Mouse (Mus musculus) midbrain, postnatal 0 days (tissue): ENCODE data around the gene Fyn. TPM values are rescaled to one million over a fixed set of nuclear protein-coding genes. Genes with fewer than 3 reads are reported as not detected.

ENCODE experiments used
- ATAC-seq: fragments of 200-750 bp; cut with Nextera tagmentation; 2 replicates; pipeline ENCODE4 v1.8.0; 2017; ENCODE audit warnings: moderate number of reproducible peaks, mild to moderate bottlenecking, moderate TSS enrichment, moderate library complexity; ENCODE audit not compliant: low FRiP score
- DNase-seq: peaks from one replicate; pipeline ENCODE4 v3.0.0-alpha.2; 2015; ENCODE audit warnings: low spot score
- H3K27ac ChIP-seq: fragments of 300-500 bp; sonication (generic); 2 replicates; pipeline ENCODE4 v1.5.1; 2014; ENCODE audit warnings: low read depth, mild to moderate bottlenecking, low read length, mixed read lengths
- H3K27me3 ChIP-seq: fragments of 300-500 bp; sonication (generic); 2 replicates; pipeline ENCODE4 v1.6.1; 2014; ENCODE audit warnings: low read length, control low read depth, mixed read lengths; ENCODE audit not compliant: insufficient read depth
- H3K36me3 ChIP-seq: fragments of 300-500 bp; sonication (generic); 2 replicates; pipeline ENCODE4 v1.6.1; 2014; ENCODE audit warnings: low read length, control low read depth, mixed read lengths; ENCODE audit not compliant: insufficient read depth
- H3K4me1 ChIP-seq: fragments of 300-500 bp; sonication (generic); 2 replicates; pipeline ENCODE4 v1.6.1; 2014; ENCODE audit warnings: mild to moderate bottlenecking, control low read depth, antibody characterized with exemption, low read length, mixed read lengths; ENCODE audit not compliant: insufficient read depth
- H3K4me2 ChIP-seq: fragments of 300-500 bp; sonication (generic); 2 replicates; pipeline ENCODE4 v1.6.1; 2014; ENCODE audit warnings: low read depth, mild to moderate bottlenecking, low read length, mixed read lengths; ENCODE audit not compliant: poor library complexity, severe bottlenecking
- H3K4me3 ChIP-seq: fragments of 300-500 bp; sonication (generic); 2 replicates; pipeline ENCODE4 v1.5.1; 2014; ENCODE audit warnings: low read depth, mild to moderate bottlenecking, low read length, moderate library complexity
- H3K9ac ChIP-seq: fragments of 300-500 bp; sonication (generic); replicated peaks from 2 replicates; pipeline ENCODE4 v1.6.1; 2014; ENCODE audit warnings: mild to moderate bottlenecking, low read length, moderate library complexity, mixed read lengths; ENCODE audit not compliant: poor library complexity, severe bottlenecking
- H3K9me3 ChIP-seq: fragments of 300-500 bp; sonication (generic); 2 replicates; pipeline ENCODE4 v1.6.1; 2016; ENCODE audit warnings: low read length, control low read depth
- CTCF ChIP-seq: IDR thresholded peaks from 2 replicates; pipeline ENCODE4 v1.5.1; 2016; ENCODE audit warnings: antibody characterized with exemption, mild to moderate bottlenecking
- WGBS: fragments of 180-500 bp; shearing (Covaris S2); extraction: QIAGEN DNeasy Blood & Tissue Kit; methylation state at CpG from one replicate; pipeline ENCODE4 v1.1.7; 2014; 5-methylcytosine and 5-hydroxymethylcytosine counted together
- polyA plus RNA-seq: library from polyadenylated mRNA; unstranded; fragments of >200 nt; fragmentation: Nextera tagmentation; extraction: Ambion mirVana; gene quantifications from 2 replicates; pipeline ENCODE4 v1.2.1, GENCODE M21; 2015
- total RNA-seq: library from RNA; depleted of rRNA; stranded (reverse); fragments of >200 nt; gene quantifications from 2 replicates; pipeline ENCODE4 v1.2.3, GENCODE M21; 2014

The Fyn gene
- total and polyA plus RNA-seq, 2 experiments from 2014 or later, result 82.9 to 121 TPM

- no peak overlapping the region for H3K4me2 ChIP-seq
- H3K9me3 ChIP-seq, result no peaks in the 10 kb centered on the region
- no peak for ATAC-seq
- 0 out of 2 replicates have a peak overlapping the region, but pooled peaks have one; percentile 0 for H3K9ac ChIP-seq
- H3K27ac ChIP-seq, result peak overlapping the region; percentile 52
- H3K4me1 ChIP-seq, result peaks cover 28% of the 10 kb centered on the region
- no peak overlapping the region for H3K4me3 ChIP-seq
- H3K27me3 ChIP-seq, result no peaks in the 10 kb centered on the region
- 23% methylated on average over 7 of the region's 7 CpGs for WGBS
- TF ChIP-seq CTCF, result no peak
- peak; percentile 43 for DNase-seq
- H3K36me3 ChIP-seq, result no peaks in the 10 kb centered on the region
Measured at GRCm38 (mm10) chr10:39498641-39499040, 130.0 kb downstream of the Fyn start.

- Histone ChIP-seq H3K36me3 (no peaks in the 10 kb centered on the region), H3K9me3 (no peaks in the 10 kb centered on the region), H3K4me1 (peaks cover 33% of the 10 kb centered on the region), H3K4me3 (no peak overlapping the region), H3K27ac (peak overlapping the region; percentile 71), H3K9ac (no peak overlapping the region; the same call in 1 of the 2 replicates), H3K4me2 (peak overlapping the region; percentile 22), H3K27me3 (no peaks in the 10 kb centered on the region)
- ATAC-seq, result no peak
- peak; percentile 59 for DNase-seq
- WGBS, result 35% methylated on average over 10 of the region's 10 CpGs
- TF ChIP-seq CTCF, result no peak
Measured at GRCm38 (mm10) chr10:39501571-39501970, 132.9 kb downstream of the Fyn start.

- H3K9ac ChIP-seq, result no peak overlapping the region
- no peak overlapping the region for H3K4me2 ChIP-seq
- DNase-seq (peak; percentile 92), ATAC-seq (peak; percentile 10)
- peak overlapping the region; percentile 71 for H3K27ac ChIP-seq
- no peaks in the 10 kb centered on the region for H3K9me3 ChIP-seq
- 56% methylated on average over 13 of the region's 13 CpGs for WGBS
- peaks cover 33% of the 10 kb centered on the region for H3K4me1 ChIP-seq
- no peak for TF ChIP-seq CTCF
- H3K36me3 ChIP-seq, result no peaks in the 10 kb centered on the region
- H3K4me3 ChIP-seq, result no peak overlapping the region
- H3K27me3 ChIP-seq, result no peaks in the 10 kb centered on the region
Measured at GRCm38 (mm10) chr10:39501977-39502706, 133.5 kb downstream of the Fyn start.

- ATAC-seq (no peak), DNase-seq (no peak)
- Histone ChIP-seq H3K27ac (no peak overlapping the region), H3K4me3 (no peak overlapping the region), H3K9ac (no peak overlapping the region), H3K9me3 (no peaks in the 10 kb centered on the region), H3K4me1 (peaks cover 21% of the 10 kb centered on the region), H3K27me3 (no peaks in the 10 kb centered on the region), H3K4me2 (no peak overlapping the region), H3K36me3 (no peaks in the 10 kb centered on the region)
- 84% methylated on average over 5 of the region's 5 CpGs for WGBS
- TF ChIP-seq CTCF, result no peak
Measured at GRCm38 (mm10) chr10:39503331-39503730, 134.7 kb downstream of the Fyn start.

GRCm38 (mm10) chr10:39505007-39505406 lies 136.4 kb downstream of the Fyn start:
- DNase-seq (peak; percentile 78), ATAC-seq (no peak)
- no peak overlapping the region for H3K4me3 ChIP-seq
- H3K4me1 ChIP-seq, result peaks cover 15% of the 10 kb centered on the region
- TF ChIP-seq CTCF, result no peak
- no peak overlapping the region for H3K4me2 ChIP-seq
- 23% methylated on average over 9 of the region's 9 CpGs for WGBS
- no peaks in the 10 kb centered on the region for H3K36me3 ChIP-seq
- H3K27me3 ChIP-seq, result no peaks in the 10 kb centered on the region
- no peak overlapping the region for H3K9ac ChIP-seq
- no peaks in the 10 kb centered on the region for H3K9me3 ChIP-seq
- H3K27ac ChIP-seq, result peak overlapping the region; percentile 32; the same call in 1 of the 2 replicates

- peaks cover 15% of the 10 kb centered on the region for H3K4me1 ChIP-seq
- no peak for DNase-seq
Measured at GRCm38 (mm10) chr10:39505621-39506020, 137.0 kb downstream of the Fyn start.

More at GRCm38 (mm10) chr10:39505621-39506020, 137.0 kb downstream of the Fyn start:
- 66% methylated on average over 7 of the region's 7 CpGs for WGBS
- TF ChIP-seq CTCF, result no peak
- Histone ChIP-seq H3K9ac (no peak overlapping the region), H3K4me3 (no peak overlapping the region), H3K36me3 (no peaks in the 10 kb centered on the region), H3K27ac (no peak overlapping the region; the same call in 1 of the 2 replicates), H3K4me2 (no peak overlapping the region), H3K9me3 (no peaks in the 10 kb centered on the region), H3K27me3 (no peaks in the 10 kb centered on the region)
- ATAC-seq, result no peak
